ENCODE assay signal across 27 mouse cellular contexts in the genomic region with DNA sequence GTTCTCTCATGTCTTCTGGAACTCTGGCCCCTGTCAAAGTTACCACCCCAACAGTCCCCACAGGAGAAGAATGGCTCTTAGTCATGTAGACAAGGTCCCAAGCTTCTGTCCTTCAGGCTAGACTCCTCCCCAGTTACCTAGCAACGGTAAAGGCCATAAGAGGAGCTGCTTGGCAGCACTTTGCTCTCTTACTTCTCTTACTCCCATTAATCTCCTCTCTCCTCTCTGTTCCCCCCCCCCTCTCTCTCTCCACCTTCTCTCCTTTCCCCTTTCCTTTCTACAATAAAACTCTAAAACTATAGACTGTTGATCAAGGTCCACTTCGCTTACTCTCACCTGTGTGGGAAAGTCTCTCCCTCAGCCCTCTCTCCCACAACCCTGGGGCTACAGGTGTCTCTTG.
"Had no signal": no experiment of that assay in that cellular context is flagged by ENCODE, and none has a peak within 500 bp of the region (broad histone marks: within the 10 kb centered on the region; RNA-seq: fewer than 3 reads in every experiment).

No protein-coding gene starts in this region.

- DNase-seq: gastrocnemius, adult 2 months; gastrocnemius, postnatal 10 days; gastrocnemius, postnatal 25 days; heart, adult 18-20 months; heart, postnatal 10 days; heart, postnatal 4 days; kidney, adult 11 months; kidney, adult 2 months; kidney, adult 9 months; kidney, postnatal 14 days; kidney, postnatal 36 days; liver; liver, embryonic 13.5 days had no signal

- H3K36me3 ChIP-seq: heart, embryonic 10.5 days; heart, embryonic 12.5 days; hindbrain, embryonic 10.5 days; hindbrain, embryonic 12.5 days; kidney, embryonic 15.5 days; limb, embryonic 10.5 days; limb, embryonic 12.5 days; liver, embryonic 13.5 days had no signal

- H3K4me2 ChIP-seq: heart, embryonic 12.5 days; hindbrain, embryonic 12.5 days; hindbrain, embryonic 14.5 days; kidney, embryonic 15.5 days; limb, embryonic 12.5 days; liver, embryonic 11.5 days; liver, embryonic 13.5 days had no signal

- H3K9ac ChIP-seq: heart, embryonic 12.5 days; hindbrain, embryonic 12.5 days; hindbrain, embryonic 14.5 days; kidney, embryonic 15.5 days; limb, embryonic 12.5 days; liver, embryonic 13.5 days had no signal

- H3K4me3 ChIP-seq: gastrocnemius, adult 2 months; heart, embryonic 10.5 days; heart, embryonic 12.5 days; hindbrain, embryonic 10.5 days; hindbrain, embryonic 12.5 days; kidney, embryonic 15.5 days; layer of hippocampus, adult 2 months; left cerebral cortex, adult 2 months; limb, embryonic 10.5 days; limb, embryonic 12.5 days; liver, embryonic 13.5 days had no signal

- H3K9me3 ChIP-seq: heart, embryonic 10.5 days; heart, embryonic 12.5 days; hindbrain, embryonic 12.5 days; kidney, embryonic 15.5 days; limb, embryonic 10.5 days; limb, embryonic 12.5 days; liver, embryonic 13.5 days had no signal

- H3K27ac ChIP-seq: gastrocnemius, adult 2 months; heart, embryonic 10.5 days; hindbrain, embryonic 10.5 days; hindbrain, embryonic 12.5 days; hindbrain, embryonic 14.5 days; kidney, embryonic 15.5 days; kidney, postnatal 0 days; layer of hippocampus, adult 2 months; left cerebral cortex, adult 2 months; limb, embryonic 10.5 days; limb, embryonic 12.5 days; liver, embryonic 13.5 days had no signal

- H3K4me1 ChIP-seq: heart, embryonic 10.5 days; heart, embryonic 12.5 days; hindbrain, embryonic 10.5 days; hindbrain, embryonic 12.5 days; kidney, embryonic 15.5 days; limb, embryonic 10.5 days; limb, embryonic 12.5 days; liver, embryonic 13.5 days had no signal

- ATAC-seq: hindbrain, embryonic 16.5 days; inflammation-experienced regulatory T-cells, adult 6 months had no signal

- H3K27me3 ChIP-seq: heart, embryonic 12.5 days; hindbrain, embryonic 12.5 days; kidney, embryonic 15.5 days; limb, embryonic 12.5 days; liver, embryonic 13.5 days had no signal
